Mouse (Mus musculus) spleen, adult 2 months (tissue): ENCODE measurements around the gene Itpr3.

Source experiments
- CTCF ChIP-seq: fragments of 200-500 bp; IDR thresholded peaks from 2 replicates; pipeline ENCODE4 v1.5.1; 2011; ENCODE audit warnings: mild to moderate bottlenecking, inconsistent platforms; ENCODE audit not compliant: insufficient read depth, insufficient read length, insufficient replicate concordance; ENCODE audit errors: extremely low read depth
- POLR2A ChIP-seq: fragments of 200-500 bp; IDR thresholded peaks from 2 replicates; pipeline ENCODE4 v1.6.1; 2011; ENCODE audit warnings: low read depth, low read length, inconsistent platforms

GRCm38 (mm10) chr17:27057517-27058055 lies 482 bp downstream of the Itpr3 start:
- peak; percentile 29; the same call in 1 of the 2 replicates for TF ChIP-seq POLR2A
- no peak for TF ChIP-seq CTCF
